Mouse (Mus musculus) stomach, embryonic 16.5 days (tissue): ENCODE data around the gene Hmg20b. TPM values are rescaled to one million over a fixed set of nuclear protein-coding genes. Genes with fewer than 3 reads are reported as not detected.
A peak's percentile ranks its signal among the peaks of the same experiment; 100 is the strongest.

Experiments used
- ATAC-seq: fragments of 200-750 bp; cut with Nextera tagmentation; 2 replicates; pipeline ENCODE4 v1.8.0; 2017; ENCODE audit warnings: moderate number of reproducible peaks, moderate TSS enrichment; ENCODE audit not compliant: insufficient read depth, low FRiP score
- H3K27ac ChIP-seq: fragments of 300-500 bp; sonication (generic); 2 replicates; pipeline ENCODE4 v1.5.1; 2014; ENCODE audit warnings: low read length
- H3K27me3 ChIP-seq: fragments of 300-500 bp; sonication (generic); 2 replicates; pipeline ENCODE4 v1.6.1; 2014; ENCODE audit warnings: low read length, control low read depth, mixed read lengths; ENCODE audit not compliant: control insufficient read depth, insufficient read depth
- H3K36me3 ChIP-seq: fragments of 300-500 bp; sonication (generic); 2 replicates; pipeline ENCODE4 v1.6.1; 2014; ENCODE audit warnings: low read length; ENCODE audit not compliant: control insufficient read depth, insufficient read depth
- H3K4me1 ChIP-seq: fragments of 300-500 bp; sonication (generic); 2 replicates; pipeline ENCODE4 v1.6.1; 2014; ENCODE audit warnings: low read length, control low read depth, mixed read lengths; ENCODE audit not compliant: control insufficient read depth, insufficient read depth
- H3K4me2 ChIP-seq: fragments of 300-500 bp; sonication (generic); 2 replicates; pipeline ENCODE4 v1.6.1; 2014; ENCODE audit warnings: low read depth, low read length, mixed read lengths
- H3K4me3 ChIP-seq: fragments of 300-500 bp; sonication (generic); replicated peaks from 2 replicates; pipeline ENCODE4 v1.5.1; 2014; ENCODE audit warnings: mild to moderate bottlenecking, low read length
- H3K9ac ChIP-seq: fragments of 300-500 bp; sonication (generic); 2 replicates; pipeline ENCODE4 v1.6.1; 2014; ENCODE audit warnings: low read length
- H3K9me3 ChIP-seq: fragments of 300-500 bp; sonication (generic); replicated peaks from 2 replicates; pipeline ENCODE4 v1.6.1; 2016; ENCODE audit warnings: low read length, control low read depth; ENCODE audit not compliant: control insufficient read depth
- WGBS: fragments of 180-500 bp; shearing (Covaris S2); extraction: QIAGEN DNeasy Blood & Tissue Kit; methylation state at CpG from one replicate; pipeline ENCODE4 v1.1.7; 2014; 5-methylcytosine and 5-hydroxymethylcytosine counted together
- polyA plus RNA-seq: library from polyadenylated mRNA; unstranded; fragments of >200 nt; fragmentation: Nextera tagmentation; extraction: Ambion mirVana; gene quantifications from 2 replicates; pipeline ENCODE4 v1.2.1, GENCODE M21; 2015

Hmg20b gene
- polyA plus RNA-seq, 1 experiment from 2014 or later = 67.7 TPM

GRCm38 (mm10) chr10:81367207-81367495 is 16.9 kb upstream of the Hmg20b start:
- H3K4me2 ChIP-seq = no peak overlapping the region
- 92% methylated on average over 6 of the region's 6 CpGs for WGBS
- ATAC-seq = no peak
- no peaks in the 10 kb centered on the region for H3K9me3 ChIP-seq
- H3K4me1 ChIP-seq = peaks cover 36% of the 10 kb centered on the region
- H3K27ac ChIP-seq = no peak overlapping the region
- no peak overlapping the region for H3K9ac ChIP-seq
- no peak overlapping the region for H3K4me3 ChIP-seq
- H3K27me3 ChIP-seq = peaks cover 10% of the 10 kb centered on the region; the same call in 1 of the 2 replicates
- H3K36me3 ChIP-seq = peaks cover 42% of the 10 kb centered on the region

- H3K9me3 ChIP-seq = no peaks in the 10 kb centered on the region
- peaks cover 40% of the 10 kb centered on the region for H3K36me3 ChIP-seq
- peaks cover 10% of the 10 kb centered on the region; the same call in 1 of the 2 replicates for H3K27me3 ChIP-seq
- peaks cover 41% of the 10 kb centered on the region for H3K4me1 ChIP-seq
- 73% methylated on average over 6 of the region's 6 CpGs for WGBS
- H3K4me3 ChIP-seq = no peak overlapping the region
- H3K9ac ChIP-seq = no peak overlapping the region
- peak overlapping the region; percentile 31 for H3K27ac ChIP-seq
- ATAC-seq = no peak
- no peak overlapping the region for H3K4me2 ChIP-seq
Measured at GRCm38 (mm10) chr10:81366477-81367206, 16.4 kb upstream of the Hmg20b start.

- Histone ChIP-seq H3K9me3 (no peaks in the 10 kb centered on the region), H3K36me3 (peaks cover 35% of the 10 kb centered on the region), H3K4me3 (peak within 1 kb of the TSS; percentile 37), H3K27ac (peak within 1 kb of the TSS; percentile 31), H3K27me3 (peaks cover 10% of the 10 kb centered on the region; the same call in 1 of the 2 replicates), H3K4me2 (peak within 1 kb of the TSS; percentile 61), H3K4me1 (peaks cover 48% of the 10 kb centered on the region), H3K9ac (peak within 1 kb of the TSS; percentile 65)
- peak; percentile 15; the same call in 1 of the 2 replicates for ATAC-seq
- WGBS = 32% methylated on average over 12 of the region's 12 CpGs
Measured at GRCm38 (mm10) chr10:81365672-81366476, 15.6 kb upstream of the Hmg20b start, which contains the start of gene 4930404N11Rik. Gene 4930404N11Rik, minus strand, starts transcription at chr10:81365816.

- Histone ChIP-seq H3K36me3 (peaks cover 27% of the 10 kb centered on the region), H3K4me3 (no peak overlapping the region), H3K4me1 (peaks cover 52% of the 10 kb centered on the region), H3K27me3 (peaks cover 10% of the 10 kb centered on the region; the same call in 1 of the 2 replicates), H3K9me3 (no peaks in the 10 kb centered on the region), H3K4me2 (no peak overlapping the region), H3K27ac (peak overlapping the region; percentile 31; the same call in 1 of the 2 replicates), H3K9ac (no peak overlapping the region)
- no peak for ATAC-seq
- 43% methylated on average over 4 of the region's 4 CpGs for WGBS
Measured at GRCm38 (mm10) chr10:81365073-81365472, 14.8 kb upstream of the Hmg20b start.

- ATAC-seq = peak; percentile 4; the same call in 1 of the 2 replicates
- H3K27ac ChIP-seq = 0 out of 2 replicates have a peak overlapping the region, but pooled peaks have one; percentile 31
- H3K9me3 ChIP-seq = no peaks in the 10 kb centered on the region
- peaks cover 10% of the 10 kb centered on the region; the same call in 1 of the 2 replicates for H3K27me3 ChIP-seq
- peak overlapping the region; percentile 65 for H3K9ac ChIP-seq
- 15% methylated on average over 28 of the region's 28 CpGs for WGBS
- H3K4me1 ChIP-seq = peaks cover 52% of the 10 kb centered on the region
- peak overlapping the region; percentile 61 for H3K4me2 ChIP-seq
- peak overlapping the region; percentile 37 for H3K4me3 ChIP-seq
- peaks cover 27% of the 10 kb centered on the region for H3K36me3 ChIP-seq
Measured at GRCm38 (mm10) chr10:81364666-81365065, 14.4 kb upstream of the Hmg20b start.

GRCm38 (mm10) chr10:81363436-81364346 is 13.4 kb upstream of the Hmg20b start:
- peak overlapping the region; percentile 65 for H3K9ac ChIP-seq

GRCm38 (mm10) chr10:81362336-81362949 is 12.2 kb upstream of the Hmg20b start:
- 57% methylated on average over 12 of the region's 12 CpGs for WGBS
- peak overlapping the region; percentile 61 for H3K4me2 ChIP-seq
- H3K9me3 ChIP-seq = no peaks in the 10 kb centered on the region
- H3K27ac ChIP-seq = peak overlapping the region; percentile 67
- ATAC-seq = peak; percentile 10; the same call in 1 of the 2 replicates
- peaks cover 10% of the 10 kb centered on the region; the same call in 1 of the 2 replicates for H3K27me3 ChIP-seq
- H3K4me3 ChIP-seq = no peak overlapping the region
- peaks cover 9% of the 10 kb centered on the region for H3K36me3 ChIP-seq
- H3K4me1 ChIP-seq = peaks cover 63% of the 10 kb centered on the region
- H3K9ac ChIP-seq = 0 out of 2 replicates have a peak overlapping the region, but pooled peaks have one; percentile 22

More at GRCm38 (mm10) chr10:81363436-81364346, 13.4 kb upstream of the Hmg20b start:
- H3K27ac ChIP-seq = peak overlapping the region; percentile 67
- H3K4me3 ChIP-seq = peak overlapping the region; percentile 37
- H3K9me3 ChIP-seq = no peaks in the 10 kb centered on the region
- peak overlapping the region; percentile 61 for H3K4me2 ChIP-seq
- peaks cover 10% of the 10 kb centered on the region; the same call in 1 of the 2 replicates for H3K27me3 ChIP-seq
- 14% methylated on average over 54 of the region's 54 CpGs for WGBS
- H3K36me3 ChIP-seq = peaks cover 21% of the 10 kb centered on the region
- peaks cover 54% of the 10 kb centered on the region for H3K4me1 ChIP-seq
- ATAC-seq = no peak

- H3K4me3 ChIP-seq = no peak overlapping the region
- 0 out of 2 replicates have a peak overlapping the region, but pooled peaks have one; percentile 8 for H3K4me2 ChIP-seq
- peaks cover 10% of the 10 kb centered on the region; the same call in 1 of the 2 replicates for H3K27me3 ChIP-seq
- no peaks in the 10 kb centered on the region for H3K9me3 ChIP-seq
- H3K4me1 ChIP-seq = peaks cover 65% of the 10 kb centered on the region
- no peak overlapping the region; the same call in 1 of the 2 replicates for H3K27ac ChIP-seq
- no peak overlapping the region for H3K9ac ChIP-seq
- H3K36me3 ChIP-seq = 0 out of 2 replicates have a peak, but pooled peaks cover 2% of the 10 kb centered on the region
- no peak for ATAC-seq
- WGBS = 54% methylated on average over 8 of the region's 8 CpGs
Measured at GRCm38 (mm10) chr10:81360721-81361120, 10.4 kb upstream of the Hmg20b start.
